Mouse (Mus musculus): ENCODE measurements around the gene AI182371. TPM values are rescaled to one million over a fixed set of nuclear protein-coding genes. Genes with fewer than 3 reads are reported as not detected.

Gene AI182371
- total RNA-seq (2021): under 1 TPM in 1 of 2 experiments, not detected in 1; 0.59 TPM

DNA sequence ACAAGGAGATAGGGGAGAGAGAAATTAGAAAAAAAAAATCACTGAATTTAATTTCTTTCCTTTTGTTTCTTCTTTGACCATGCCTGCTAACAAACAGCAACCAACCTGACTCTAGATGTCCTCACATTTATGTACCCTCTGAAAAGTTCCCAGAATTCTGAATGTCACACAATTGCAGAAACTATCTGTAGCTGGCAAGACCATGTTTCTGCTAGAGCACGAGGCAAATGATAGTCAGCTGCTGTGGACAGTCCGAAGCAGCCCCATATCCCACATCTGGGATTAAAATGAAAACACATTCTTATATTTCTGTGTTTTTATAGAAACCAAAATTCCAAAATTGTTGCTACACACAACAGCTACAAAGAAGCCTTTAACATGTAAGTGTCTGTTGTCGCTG is at the start of gene AI182371:
Gene AI182371, minus strand, starts transcription at position 101 of the 400 bp plus-strand sequence.
- DNase-seq (ENCODE audit: extremely low spot score in 1 of 2, low spot score in 1 of 2): no peak

GRCm38 (mm10) chr2:35148806-35149205 is 47.5 kb upstream of the AI182371 start:
- DNase-seq (ENCODE audit: extremely low spot score in 1 of 2, low spot score in 1 of 2): no peak

DNA sequence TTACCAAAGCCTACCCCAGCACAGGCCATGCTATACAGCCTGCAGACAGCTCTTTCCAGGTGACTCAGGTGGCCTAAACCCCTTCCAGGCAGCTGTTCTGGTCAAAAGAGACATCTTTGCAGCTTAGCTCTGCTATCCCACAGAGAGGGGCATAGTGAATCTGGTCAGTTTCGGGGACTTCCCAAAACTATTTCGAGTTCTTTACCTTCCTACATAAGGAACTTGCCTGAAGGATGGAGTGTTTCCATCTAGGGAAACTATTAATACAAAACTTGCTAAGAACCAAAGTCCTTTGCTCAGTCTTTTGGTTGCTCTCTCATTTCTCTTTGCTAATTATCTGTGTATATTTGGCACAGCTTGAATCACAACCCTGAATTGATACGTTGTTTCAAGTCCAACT is 40.3 kb upstream of the AI182371 start:
- DNase-seq (ENCODE audit: extremely low spot score in 1 of 2, low spot score in 1 of 2): no peak

- no peak for DNase-seq (ENCODE audit: extremely low spot score in 1 of 2, low spot score in 1 of 2)
These were observed 37.2 kb upstream of the AI182371 start for GRCm38 (mm10) chr2:35138576-35138975.

- DNase-seq (ENCODE audit: extremely low spot score in 1 of 2, low spot score in 1 of 2): no peak
These were observed 32.5 kb upstream of the AI182371 start for GRCm38 (mm10) chr2:35133891-35134290.

DNA sequence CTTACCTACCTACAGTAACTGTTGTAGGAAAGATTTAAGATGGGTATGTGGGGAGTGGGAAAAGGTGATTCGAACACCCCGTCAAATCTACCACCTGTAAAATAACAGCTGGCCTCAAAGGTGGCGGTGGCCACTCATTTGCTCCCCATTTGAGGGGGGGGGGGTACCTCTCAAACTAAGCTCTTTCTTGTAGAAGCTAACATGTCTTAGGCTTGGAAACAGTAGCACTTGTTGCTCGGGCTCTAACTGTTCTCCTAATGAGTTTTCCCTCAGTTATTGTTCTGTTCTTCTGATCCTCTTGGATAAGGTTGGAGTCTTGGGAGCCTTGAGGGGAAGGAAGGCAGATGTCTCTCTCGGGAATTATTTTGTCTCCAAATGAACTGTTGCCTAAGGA is 31.3 kb upstream of the AI182371 start:
- DNase-seq (ENCODE audit: extremely low spot score in 1 of 2, low spot score in 1 of 2): no peak

GRCm38 (mm10) chr2:35131991-35132661 is 30.8 kb upstream of the AI182371 start:
- peak; percentile 81 to 94 for DNase-seq (ENCODE audit: extremely low spot score in 1 of 2, low spot score in 1 of 2)

DNA sequence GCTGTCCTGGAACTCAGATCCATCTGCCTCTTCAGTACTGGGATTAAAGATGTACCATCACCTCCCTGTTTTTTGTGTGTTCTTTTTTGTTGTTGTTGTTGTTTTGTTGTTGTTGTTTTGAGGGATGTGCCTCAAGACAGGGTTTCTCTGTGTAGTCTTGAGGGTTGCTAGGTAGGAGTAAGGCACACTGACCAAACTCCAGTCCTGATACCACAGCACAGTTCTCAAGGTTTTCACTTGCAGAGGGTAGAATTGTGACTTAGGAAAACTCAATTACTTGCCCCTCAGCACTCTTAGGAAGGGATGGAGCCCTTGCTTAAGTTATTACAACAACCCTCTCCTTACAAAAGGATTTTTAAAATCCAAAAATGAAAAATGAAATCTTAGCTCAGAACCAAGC is 30.1 kb upstream of the AI182371 start:
- DNase-seq (ENCODE audit: extremely low spot score in 1 of 2, low spot score in 1 of 2): no peak

GRCm38 (mm10) chr2:35124716-35125115 is 23.4 kb upstream of the AI182371 start:
- DNase-seq (ENCODE audit: extremely low spot score in 1 of 2, low spot score in 1 of 2): peak in 1 of 2 experiments; percentile 9

DNA sequence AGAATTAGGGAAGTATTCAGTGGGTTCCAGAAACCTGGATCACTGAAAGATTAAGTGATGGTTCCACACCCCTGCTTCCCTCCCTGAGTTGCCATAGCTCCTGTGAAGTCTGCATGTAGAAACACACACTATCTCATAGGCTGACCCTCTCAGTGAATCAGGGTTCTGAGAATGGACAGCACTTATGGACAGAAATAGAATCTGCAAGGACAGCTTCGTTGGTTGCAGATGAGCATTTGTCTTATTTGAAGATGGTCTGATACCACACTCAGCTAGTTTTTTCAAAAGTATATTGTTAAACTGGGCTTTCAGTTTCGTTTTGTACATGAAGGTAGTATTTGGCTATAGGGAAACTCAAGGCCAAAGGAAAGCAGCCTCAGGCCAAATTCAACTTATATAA is 9.2 kb upstream of the AI182371 start:
- DNase-seq (ENCODE audit: extremely low spot score in 1 of 2, low spot score in 1 of 2): no peak

GRCm38 (mm10) chr2:35109924-35110304 is 8.6 kb upstream of the AI182371 start:
- DNase-seq (ENCODE audit: extremely low spot score in 1 of 2, low spot score in 1 of 2): no peak

- peak; percentile 87 to 93 for DNase-seq (ENCODE audit: extremely low spot score in 1 of 2, low spot score in 1 of 2)
These were observed 8.0 kb upstream of the AI182371 start, which contains the start of gene Cntrl for GRCm38 (mm10) chr2:35109141-35109923. TSS of gene Cntrl (plus strand) at chr2:35109492.

DNA sequence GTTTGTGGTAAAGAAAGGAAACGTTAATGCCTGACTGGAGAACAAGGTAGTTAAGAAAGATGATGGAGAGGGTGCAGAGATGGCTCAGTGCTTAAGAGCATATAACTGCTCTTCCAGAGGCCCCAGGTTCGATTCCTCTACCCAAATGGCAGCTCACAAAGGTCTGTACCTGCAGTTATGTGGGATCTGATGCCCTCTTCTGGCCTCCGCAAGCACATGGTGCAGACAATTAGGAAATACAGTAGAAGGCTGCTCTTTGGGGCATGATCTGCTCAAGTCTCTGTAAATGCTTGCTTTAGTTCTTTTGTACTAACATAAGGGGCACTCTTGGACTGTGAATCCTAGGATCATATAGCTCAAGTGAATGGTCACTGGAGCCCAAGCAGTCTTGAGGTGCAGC is 7.4 kb upstream of the AI182371 start:
- peak in 1 of 2 experiments; percentile 35 for DNase-seq (ENCODE audit: extremely low spot score in 1 of 2, low spot score in 1 of 2)

GRCm38 (mm10) chr2:35107984-35108635 is 6.8 kb upstream of the AI182371 start:
- peak in 1 of 2 experiments; percentile 11 for DNase-seq (ENCODE audit: extremely low spot score in 1 of 2, low spot score in 1 of 2)

DNA sequence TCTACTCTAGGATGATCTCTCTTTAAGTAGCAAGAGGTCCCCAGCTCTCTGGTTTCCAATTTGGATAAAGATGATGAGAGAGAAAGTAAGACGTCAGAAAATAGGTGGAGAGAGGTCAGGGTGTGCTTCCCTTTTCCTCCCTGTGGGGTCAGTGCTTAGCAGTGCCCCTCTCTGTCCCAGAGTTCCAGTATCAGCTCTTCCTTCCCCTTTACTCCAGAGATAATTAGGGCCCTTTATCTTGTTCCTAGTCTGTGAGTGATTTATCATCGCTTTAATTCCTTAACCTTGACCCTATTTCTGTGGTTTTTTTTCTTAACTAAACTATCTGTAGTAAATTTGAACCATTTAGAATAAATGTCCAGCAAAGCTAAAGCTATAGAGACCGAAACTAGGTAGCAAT is 3.5 kb upstream of the AI182371 start:
- DNase-seq (ENCODE audit: extremely low spot score in 1 of 2, low spot score in 1 of 2): no peak

GRCm38 (mm10) chr2:35103558-35103957 is 2.2 kb upstream of the AI182371 start:
- DNase-seq (ENCODE audit: extremely low spot score in 1 of 2, low spot score in 1 of 2): no peak

- DNase-seq (ENCODE audit: extremely low spot score in 1 of 2, low spot score in 1 of 2): no peak
These were observed 1.4 kb upstream of the AI182371 start for GRCm38 (mm10) chr2:35102777-35103176.

- DNase-seq (ENCODE audit: extremely low spot score in 1 of 2, low spot score in 1 of 2): no peak
These were observed 814 bp downstream of the AI182371 start for GRCm38 (mm10) chr2:35100529-35100928.

DNA sequence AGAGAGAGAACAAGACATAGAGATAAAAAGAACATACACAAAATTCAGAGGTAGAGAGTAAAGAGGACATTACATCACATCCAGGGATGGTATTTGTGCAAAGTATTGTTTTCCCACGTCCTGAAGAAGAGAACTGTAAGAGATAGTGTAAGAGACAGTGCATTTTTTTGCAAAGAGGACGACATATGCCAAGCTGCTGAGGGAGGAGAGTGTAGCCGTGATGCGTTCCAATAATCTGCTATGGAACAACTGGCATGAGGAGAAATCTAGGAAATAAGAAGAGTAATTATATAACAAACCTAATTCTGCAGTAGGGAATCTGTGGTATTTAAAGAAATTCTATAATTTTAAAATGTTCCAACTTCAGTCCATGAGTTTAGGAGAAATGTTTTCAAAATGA is 13.9 kb downstream of the AI182371 start:
- no peak for DNase-seq (ENCODE audit: extremely low spot score in 1 of 2, low spot score in 1 of 2)

- no peak for DNase-seq (ENCODE audit: extremely low spot score in 1 of 2, low spot score in 1 of 2)
These were observed 22.2 kb downstream of the AI182371 start for GRCm38 (mm10) chr2:35079166-35079565.

- no peak for DNase-seq (ENCODE audit: extremely low spot score in 1 of 2, low spot score in 1 of 2)
These were observed 27.0 kb downstream of the AI182371 start for GRCm38 (mm10) chr2:35074328-35074727.

Measured in layer of hippocampus, postnatal 25 days (tissue).